Mouse (Mus musculus): ENCODE measurements around the gene Ppp2r5e.

DNA sequence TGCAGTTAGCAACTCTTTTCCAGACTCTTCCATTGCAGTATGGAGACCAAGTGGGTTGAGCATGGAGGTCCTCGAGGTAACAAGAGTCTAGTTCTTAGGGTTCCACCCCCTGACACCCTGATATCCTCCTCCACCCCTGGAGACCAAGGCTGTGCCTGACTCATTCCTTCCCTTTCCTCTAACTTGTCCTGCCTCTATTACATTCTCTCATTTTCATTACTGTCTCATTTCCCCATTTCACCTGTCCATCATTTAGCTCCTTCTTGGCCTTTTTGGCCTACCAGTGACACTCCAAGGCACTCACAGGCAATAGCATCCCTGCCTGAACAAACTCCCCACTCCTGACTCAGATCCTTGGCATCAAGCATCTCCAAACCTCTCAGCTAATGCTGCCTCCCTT lies 98.3 kb downstream of the Ppp2r5e start:
- TF ChIP-seq POLR2A (IDR thresholded peaks at IDR 0.05; ENCODE audit: insufficient read depth, low read depth, low read length) (no peak), CTCF (IDR thresholded peaks at IDR 0.05) (no peak)
